Mouse (Mus musculus): Measurements from ENCODE around the gene Flnc. TPM values are rescaled to one million over a fixed set of nuclear protein-coding genes. Genes with fewer than 3 reads are reported as not detected.

Gene Flnc
- polyA plus RNA-seq, 1 experiment from 2014 or later: 3.2 TPM

- peaks cover 17% of the 10 kb centered on the region for H3K27me3 ChIP-seq (ENCODE audit: control insufficient read depth, insufficient read depth, low read length)
- H3K4me2 ChIP-seq (ENCODE audit: low read depth, low read length): peak overlapping the region; percentile 89
- no peaks in the 10 kb centered on the region for H3K9me3 ChIP-seq (replicated peaks; ENCODE audit: control insufficient read depth, low read length)
- ATAC-seq (replicated peaks; ENCODE audit: insufficient number of reproducible peaks, low FRiP score, low TSS enrichment, low read depth): no peak
- no peaks in the 10 kb centered on the region for H3K36me3 ChIP-seq (replicated peaks; ENCODE audit: control insufficient read depth, insufficient read depth, low read depth, low read length)
- peak overlapping the region; percentile 52 for H3K4me3 ChIP-seq (ENCODE audit: low read depth, low read length)
- no peak overlapping the region for H3K27ac ChIP-seq (replicated peaks; ENCODE audit: low read depth, low read length)
- WGBS: 3% methylated on average over 27 of the region's 27 CpGs
- peaks cover 18% of the 10 kb centered on the region for H3K4me1 ChIP-seq (ENCODE audit: control insufficient read depth, insufficient read depth, low read length)
- H3K9ac ChIP-seq (replicated peaks; ENCODE audit: low read length): peak overlapping the region; percentile 60
- DNase-seq (ENCODE audit: low spot score): peak; percentile 44
Observed at GRCm38 (mm10) chr6:29433804-29434795, 1.0 kb downstream of the Flnc start.

- peaks cover 17% of the 10 kb centered on the region for H3K27me3 ChIP-seq (ENCODE audit: control insufficient read depth, insufficient read depth, low read length)
- 2% methylated on average over 13 of the region's 13 CpGs for WGBS
Observed at GRCm38 (mm10) chr6:29434911-29435691, 2.0 kb downstream of the Flnc start.

GRCm38 (mm10) chr6:29435940-29436451, 2.9 kb downstream of the Flnc start:
- Histone ChIP-seq H3K4me3 (ENCODE audit: low read depth, low read length) (peak overlapping the region; percentile 21; the same call in 1 of the 2 replicates), H3K27me3 (ENCODE audit: control insufficient read depth, insufficient read depth, low read length) (peaks cover 17% of the 10 kb centered on the region), H3K9ac (replicated peaks; ENCODE audit: low read length) (0 out of 2 replicates have a peak overlapping the region, but pooled peaks have one; percentile 13), H3K36me3 (replicated peaks; ENCODE audit: control insufficient read depth, insufficient read depth, low read depth, low read length) (no peaks in the 10 kb centered on the region), H3K4me2 (ENCODE audit: low read depth, low read length) (peak overlapping the region; percentile 89), H3K9me3 (replicated peaks; ENCODE audit: control insufficient read depth, low read length) (no peaks in the 10 kb centered on the region), H3K4me1 (ENCODE audit: control insufficient read depth, insufficient read depth, low read length) (peaks cover 18% of the 10 kb centered on the region), H3K27ac (replicated peaks; ENCODE audit: low read depth, low read length) (peak overlapping the region; percentile 13; the same call in 1 of the 2 replicates)
- DNase-seq (ENCODE audit: low spot score) (peak; percentile 42), ATAC-seq (replicated peaks; ENCODE audit: insufficient number of reproducible peaks, low FRiP score, low TSS enrichment, low read depth) (peak; percentile 36; the same call in 1 of the 2 replicates)
- WGBS: 3% methylated on average over 5 of the region's 6 CpGs

More at GRCm38 (mm10) chr6:29434911-29435691, 2.0 kb downstream of the Flnc start:
- ATAC-seq (replicated peaks; ENCODE audit: insufficient number of reproducible peaks, low FRiP score, low TSS enrichment, low read depth) (peak; percentile 24; the same call in 1 of the 2 replicates), DNase-seq (ENCODE audit: low spot score) (peak; percentile 49)
- Histone ChIP-seq H3K4me3 (ENCODE audit: low read depth, low read length) (peak overlapping the region; percentile 21), H3K9me3 (replicated peaks; ENCODE audit: control insufficient read depth, low read length) (no peaks in the 10 kb centered on the region), H3K4me2 (ENCODE audit: low read depth, low read length) (peak overlapping the region; percentile 89), H3K4me1 (ENCODE audit: control insufficient read depth, insufficient read depth, low read length) (peaks cover 18% of the 10 kb centered on the region), H3K9ac (replicated peaks; ENCODE audit: low read length) (peak overlapping the region; percentile 10), H3K27ac (replicated peaks; ENCODE audit: low read depth, low read length) (peak overlapping the region; percentile 70), H3K36me3 (replicated peaks; ENCODE audit: control insufficient read depth, insufficient read depth, low read depth, low read length) (no peaks in the 10 kb centered on the region)

GRCm38 (mm10) chr6:29436461-29436934, 3.4 kb downstream of the Flnc start:
- Histone ChIP-seq H3K27me3 (ENCODE audit: control insufficient read depth, insufficient read depth, low read length) (peaks cover 17% of the 10 kb centered on the region), H3K27ac (replicated peaks; ENCODE audit: low read depth, low read length) (no peak overlapping the region; the same call in 1 of the 2 replicates), H3K9me3 (replicated peaks; ENCODE audit: control insufficient read depth, low read length) (no peaks in the 10 kb centered on the region), H3K36me3 (replicated peaks; ENCODE audit: control insufficient read depth, insufficient read depth, low read depth, low read length) (no peaks in the 10 kb centered on the region), H3K9ac (replicated peaks; ENCODE audit: low read length) (peak overlapping the region; percentile 38; the same call in 1 of the 2 replicates), H3K4me1 (ENCODE audit: control insufficient read depth, insufficient read depth, low read length) (peaks cover 18% of the 10 kb centered on the region), H3K4me2 (ENCODE audit: low read depth, low read length) (peak overlapping the region; percentile 11), H3K4me3 (ENCODE audit: low read depth, low read length) (no peak overlapping the region)
- no peak for ATAC-seq (replicated peaks; ENCODE audit: insufficient number of reproducible peaks, low FRiP score, low TSS enrichment, low read depth)
- DNase-seq (ENCODE audit: low spot score): peak; percentile 24
- WGBS: 6% methylated on average over 11 of the region's 11 CpGs

- Histone ChIP-seq H3K27me3 (ENCODE audit: control insufficient read depth, insufficient read depth, low read length) (peaks cover 3% of the 10 kb centered on the region; the same call in 1 of the 2 replicates), H3K27ac (replicated peaks; ENCODE audit: low read depth, low read length) (no peak overlapping the region), H3K4me2 (ENCODE audit: low read depth, low read length) (no peak overlapping the region), H3K9me3 (replicated peaks; ENCODE audit: control insufficient read depth, low read length) (no peaks in the 10 kb centered on the region), H3K4me3 (ENCODE audit: low read depth, low read length) (no peak overlapping the region), H3K36me3 (replicated peaks; ENCODE audit: control insufficient read depth, insufficient read depth, low read depth, low read length) (no peaks in the 10 kb centered on the region), H3K4me1 (ENCODE audit: control insufficient read depth, insufficient read depth, low read length) (peaks cover 14% of the 10 kb centered on the region), H3K9ac (replicated peaks; ENCODE audit: low read length) (no peak overlapping the region)
- 70% methylated on average over 4 of the region's 4 CpGs for WGBS
- DNase-seq (ENCODE audit: low spot score): no peak
- ATAC-seq (replicated peaks; ENCODE audit: insufficient number of reproducible peaks, low FRiP score, low TSS enrichment, low read depth): no peak
Observed at GRCm38 (mm10) chr6:29439251-29439650, 6.2 kb downstream of the Flnc start.

- no peak for ATAC-seq (replicated peaks; ENCODE audit: insufficient number of reproducible peaks, low FRiP score, low TSS enrichment, low read depth)
- H3K9ac ChIP-seq (replicated peaks; ENCODE audit: low read length): no peak overlapping the region
- H3K27ac ChIP-seq (replicated peaks; ENCODE audit: low read depth, low read length): no peak overlapping the region
- no peak overlapping the region for H3K4me2 ChIP-seq (ENCODE audit: low read depth, low read length)
- DNase-seq (ENCODE audit: low spot score): no peak
- peaks cover 14% of the 10 kb centered on the region for H3K4me1 ChIP-seq (ENCODE audit: control insufficient read depth, insufficient read depth, low read length)
- no peaks in the 10 kb centered on the region for H3K9me3 ChIP-seq (replicated peaks; ENCODE audit: control insufficient read depth, low read length)
- WGBS: 92% methylated on average over 6 of the region's 6 CpGs
- H3K4me3 ChIP-seq (ENCODE audit: low read depth, low read length): no peak overlapping the region
- H3K36me3 ChIP-seq (replicated peaks; ENCODE audit: control insufficient read depth, insufficient read depth, low read depth, low read length): no peaks in the 10 kb centered on the region
- no peaks in the 10 kb centered on the region for H3K27me3 ChIP-seq (ENCODE audit: control insufficient read depth, insufficient read depth, low read length)
Observed at GRCm38 (mm10) chr6:29439789-29440188, 6.7 kb downstream of the Flnc start.

GRCm38 (mm10) chr6:29444773-29445172, 11.7 kb downstream of the Flnc start:
- H3K36me3 ChIP-seq (replicated peaks; ENCODE audit: control insufficient read depth, insufficient read depth, low read depth, low read length): no peaks in the 10 kb centered on the region

More at GRCm38 (mm10) chr6:29444773-29445172, 11.7 kb downstream of the Flnc start:
- WGBS: 76% methylated on average over 11 of the region's 11 CpGs
- H3K27ac ChIP-seq (replicated peaks; ENCODE audit: low read depth, low read length): no peak overlapping the region
- H3K4me3 ChIP-seq (ENCODE audit: low read depth, low read length): no peak overlapping the region
- DNase-seq (ENCODE audit: low spot score): peak; percentile 31
- no peaks in the 10 kb centered on the region for H3K27me3 ChIP-seq (ENCODE audit: control insufficient read depth, insufficient read depth, low read length)
- ATAC-seq (replicated peaks; ENCODE audit: insufficient number of reproducible peaks, low FRiP score, low TSS enrichment, low read depth): no peak
- H3K9ac ChIP-seq (replicated peaks; ENCODE audit: low read length): no peak overlapping the region
- H3K9me3 ChIP-seq (replicated peaks; ENCODE audit: control insufficient read depth, low read length): no peaks in the 10 kb centered on the region
- H3K4me1 ChIP-seq (ENCODE audit: control insufficient read depth, insufficient read depth, low read length): no peaks in the 10 kb centered on the region
- H3K4me2 ChIP-seq (ENCODE audit: low read depth, low read length): no peak overlapping the region
